Mouse (Mus musculus): ENCODE measurements at regions not wholly inside any gene's neighbourhood (a gene's known extent, or its start where the extent isn't known, plus 50 kb on each side); places are given as distances from the start of the nearest gene placed in this dataset.

DNA sequence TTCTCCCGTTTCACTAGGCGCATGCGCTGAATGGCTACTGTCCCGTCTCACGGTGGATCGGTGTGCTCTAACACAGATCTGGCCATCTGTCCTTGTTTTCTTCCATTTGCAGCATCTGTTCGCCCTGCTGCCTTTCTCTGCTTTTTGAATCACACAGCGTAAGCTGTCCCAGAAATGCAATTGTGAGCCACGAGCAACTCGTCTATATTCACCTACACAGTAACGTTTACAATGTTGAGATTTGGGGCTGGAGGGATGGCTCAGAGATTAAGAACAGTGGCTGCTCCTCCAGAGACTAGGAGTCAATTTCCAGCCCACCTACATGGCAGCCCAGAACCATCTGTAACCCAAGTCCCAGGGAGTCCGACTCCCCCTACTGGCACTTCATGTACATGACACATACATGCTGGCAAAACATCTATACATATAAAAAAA is 72.2 kb upstream of the Cnot2 start:
- Histone ChIP-seq H3K4me2 (ENCODE audit: low read depth) (peak overlapping the region; percentile 27), H3K27ac (ENCODE audit: low read depth, low read length) (peak overlapping the region; percentile 71), H3K27me3 (ENCODE audit: insufficient read depth, low read length) (no peaks in the 10 kb centered on the region), H3K4me3 (ENCODE audit: low read depth, low read length) (peak overlapping the region; percentile 23), H3K4me1 (ENCODE audit: insufficient read depth) (no peaks in the 10 kb centered on the region), H3K9me3 (ENCODE audit: low read length) (no peaks in the 10 kb centered on the region), H3K36me3 (ENCODE audit: insufficient read depth) (no peaks in the 10 kb centered on the region), H3K9ac (peak overlapping the region; percentile 22; the same call in 1 of the 2 replicates)
- peak; percentile 67 for ATAC-seq
- WGBS, result 49% methylated on average over 12 of the region's 12 CpGs
- DNase-seq, result peak; percentile 84
- TF ChIP-seq CTCF (IDR thresholded peaks at IDR 0.05; ENCODE audit: low read depth), result peak; percentile 49

DNA sequence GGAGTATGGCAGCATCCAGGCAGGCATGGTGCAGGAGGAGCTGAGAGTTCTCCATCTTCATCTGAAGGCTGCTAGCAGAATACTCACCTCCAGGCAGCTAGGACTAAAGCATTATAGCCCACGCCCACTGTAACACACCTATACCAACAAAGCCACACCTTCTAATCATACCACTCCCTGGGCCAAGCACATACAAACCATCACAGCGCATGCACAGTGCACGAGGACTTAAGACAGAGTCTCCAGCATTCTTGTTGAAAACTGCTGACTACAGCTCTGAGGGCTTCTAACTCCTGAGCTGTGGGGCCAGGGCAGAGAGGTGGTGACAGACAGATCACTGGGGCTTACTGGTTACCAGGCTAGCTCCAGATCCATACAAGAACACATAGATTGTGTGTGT is 68.0 kb upstream of the Cnot2 start:
- H3K4me1 ChIP-seq (ENCODE audit: insufficient read depth), result no peaks in the 10 kb centered on the region
- no peak for TF ChIP-seq CTCF (IDR thresholded peaks at IDR 0.05; ENCODE audit: low read depth)
- H3K9me3 ChIP-seq (ENCODE audit: low read length), result no peaks in the 10 kb centered on the region
- no peaks in the 10 kb centered on the region for H3K36me3 ChIP-seq (ENCODE audit: insufficient read depth)
- no peak overlapping the region for H3K9ac ChIP-seq
- no peaks in the 10 kb centered on the region for H3K27me3 ChIP-seq (ENCODE audit: insufficient read depth, low read length)
- no peak overlapping the region for H3K4me3 ChIP-seq (ENCODE audit: low read depth, low read length)
- ATAC-seq (no peak), DNase-seq (no peak)
- H3K4me2 ChIP-seq (ENCODE audit: low read depth), result no peak overlapping the region
- no peak overlapping the region for H3K27ac ChIP-seq (ENCODE audit: low read depth, low read length)
- WGBS, result 94% methylated on average over 3 of the region's 3 CpGs

DNA sequence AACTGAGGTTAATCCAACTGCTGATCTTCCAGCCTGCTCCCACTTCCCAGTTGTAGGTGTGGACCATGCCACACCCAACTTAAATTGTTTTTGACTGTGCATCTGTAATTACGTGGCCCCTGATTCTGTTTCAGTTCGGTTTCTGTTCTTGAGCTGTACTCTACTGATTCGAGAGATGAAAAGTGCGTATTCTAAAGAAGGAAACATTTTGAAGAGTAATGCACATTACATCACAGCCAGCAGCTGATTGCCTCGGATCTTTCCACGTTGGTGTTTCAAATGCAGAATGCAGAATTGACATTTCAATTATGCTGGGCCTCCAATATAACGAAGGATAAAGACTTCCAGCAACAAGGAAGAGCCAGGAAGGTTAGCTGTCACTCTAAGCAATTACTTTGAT is 64.7 kb upstream of the Cnot2 start:
- Histone ChIP-seq H3K27ac (ENCODE audit: low read depth, low read length) (no peak overlapping the region), H3K9me3 (ENCODE audit: low read length) (no peaks in the 10 kb centered on the region), H3K27me3 (ENCODE audit: insufficient read depth, low read length) (no peaks in the 10 kb centered on the region), H3K4me2 (ENCODE audit: low read depth) (no peak overlapping the region), H3K9ac (no peak overlapping the region), H3K4me1 (ENCODE audit: insufficient read depth) (no peaks in the 10 kb centered on the region), H3K36me3 (ENCODE audit: insufficient read depth) (no peaks in the 10 kb centered on the region), H3K4me3 (ENCODE audit: low read depth, low read length) (no peak overlapping the region)
- ATAC-seq, result no peak
- 47% methylated on average over 7 of the region's 7 CpGs for WGBS
- DNase-seq, result peak; percentile 13
- no peak for TF ChIP-seq CTCF (IDR thresholded peaks at IDR 0.05; ENCODE audit: low read depth)

DNA sequence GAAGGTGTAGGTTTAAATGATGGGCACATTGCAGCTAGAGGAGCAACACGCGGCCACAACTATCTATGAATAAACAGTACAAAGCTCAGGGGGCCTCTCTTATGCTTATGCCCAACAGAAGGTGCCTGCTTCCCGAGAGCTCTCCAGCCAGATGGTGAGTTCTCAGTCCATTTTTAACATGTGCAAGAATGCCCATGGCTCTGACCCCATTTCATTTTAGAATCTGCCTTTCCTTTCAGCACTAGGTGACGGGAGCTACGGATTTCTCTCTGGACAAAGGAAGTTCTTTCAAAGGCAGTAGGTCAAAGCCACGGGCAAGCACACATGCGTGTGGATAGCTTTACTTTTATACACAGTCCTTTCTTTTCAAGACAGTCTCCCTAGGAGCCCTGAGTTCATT is 64.3 kb upstream of the Cnot2 start:
- no peak overlapping the region for H3K4me3 ChIP-seq (ENCODE audit: low read depth, low read length)
- H3K9me3 ChIP-seq (ENCODE audit: low read length), result no peaks in the 10 kb centered on the region
- DNase-seq (no peak), ATAC-seq (peak; percentile 38; the same call in 1 of the 2 replicates)
- no peak for TF ChIP-seq CTCF (IDR thresholded peaks at IDR 0.05; ENCODE audit: low read depth)
- 43% methylated on average over 7 of the region's 7 CpGs for WGBS
- H3K27ac ChIP-seq (ENCODE audit: low read depth, low read length), result no peak overlapping the region
- H3K4me2 ChIP-seq (ENCODE audit: low read depth), result no peak overlapping the region
- no peaks in the 10 kb centered on the region for H3K36me3 ChIP-seq (ENCODE audit: insufficient read depth)
- H3K27me3 ChIP-seq (ENCODE audit: insufficient read depth, low read length), result no peaks in the 10 kb centered on the region
- no peaks in the 10 kb centered on the region for H3K4me1 ChIP-seq (ENCODE audit: insufficient read depth)
- H3K9ac ChIP-seq, result no peak overlapping the region

DNA sequence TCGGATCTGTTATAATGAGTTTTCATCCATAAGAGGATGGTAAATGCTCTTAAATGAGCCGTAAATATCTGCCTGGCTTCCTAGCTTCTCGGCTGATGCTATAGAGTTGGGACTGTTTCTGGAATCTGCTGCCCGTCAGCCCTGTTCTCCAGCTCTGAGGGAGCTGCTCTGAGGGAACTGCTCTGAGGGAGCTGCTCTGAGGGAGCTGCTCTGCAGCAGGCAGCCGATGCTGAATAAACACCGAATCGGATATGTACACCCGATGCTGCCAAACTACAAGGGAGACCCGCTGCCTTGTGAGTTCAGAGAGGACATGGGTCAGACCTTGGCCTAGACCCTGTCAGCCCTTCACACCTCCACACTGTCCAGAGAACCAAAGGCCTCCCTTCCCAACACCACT is 63.8 kb upstream of the Cnot2 start:
- Histone ChIP-seq H3K9ac (no peak overlapping the region), H3K36me3 (ENCODE audit: insufficient read depth) (no peaks in the 10 kb centered on the region), H3K4me2 (ENCODE audit: low read depth) (no peak overlapping the region), H3K27ac (ENCODE audit: low read depth, low read length) (no peak overlapping the region), H3K4me1 (ENCODE audit: insufficient read depth) (no peaks in the 10 kb centered on the region), H3K27me3 (ENCODE audit: insufficient read depth, low read length) (no peaks in the 10 kb centered on the region), H3K9me3 (ENCODE audit: low read length) (no peaks in the 10 kb centered on the region), H3K4me3 (ENCODE audit: low read depth, low read length) (no peak overlapping the region)
- no peak for TF ChIP-seq CTCF (IDR thresholded peaks at IDR 0.05; ENCODE audit: low read depth)
- no peak for DNase-seq
- WGBS, result 82% methylated on average over 9 of the region's 9 CpGs
- no peak for ATAC-seq
